Mouse (Mus musculus) midbrain, embryonic 11.5 days (tissue): ENCODE measurements around the gene Pcyt2. TPM values are rescaled to one million over a fixed set of nuclear protein-coding genes. Genes with fewer than 3 reads are reported as not detected.

Experiments used
- ATAC-seq: fragments of 200-750 bp; cut with Nextera tagmentation; 2 replicates; pipeline ENCODE4 v1.8.0; 2017; ENCODE audit warnings: moderate TSS enrichment, moderate library complexity; ENCODE audit not compliant: low FRiP score
- DNase-seq: peaks from one replicate; pipeline ENCODE4 v3.0.0; 2015; ENCODE audit warnings: low spot score; ENCODE audit errors: missing footprints
- H3K27ac ChIP-seq: fragments of 300-500 bp; sonication (generic); 2 replicates; pipeline ENCODE4 v1.5.1; 2014; ENCODE audit warnings: low read depth, low read length
- H3K27me3 ChIP-seq: fragments of 300-500 bp; sonication (generic); 2 replicates; pipeline ENCODE4 v1.6.1; 2014; ENCODE audit warnings: mild to moderate bottlenecking, low read length, moderate library complexity, mixed read lengths; ENCODE audit not compliant: control insufficient read depth, insufficient read depth
- H3K36me3 ChIP-seq: fragments of 300-500 bp; sonication (generic); 2 replicates; pipeline ENCODE4 v1.6.1; 2014; ENCODE audit warnings: mild to moderate bottlenecking, low read length, moderate library complexity, mixed read lengths; ENCODE audit not compliant: control insufficient read depth, insufficient read depth
- H3K4me1 ChIP-seq: fragments of 300-500 bp; sonication (generic); 2 replicates; pipeline ENCODE4 v1.6.1; 2014; ENCODE audit warnings: low read length; ENCODE audit not compliant: control insufficient read depth, insufficient read depth
- H3K4me2 ChIP-seq: fragments of 300-500 bp; sonication (generic); 2 replicates; pipeline ENCODE4 v1.6.1; 2014; ENCODE audit warnings: mild to moderate bottlenecking, moderate library complexity
- H3K4me3 ChIP-seq: fragments of 300-500 bp; sonication (generic); 2 replicates; pipeline ENCODE4 v1.5.1; 2014; ENCODE audit warnings: low read depth, low read length
- H3K9ac ChIP-seq: fragments of 300-500 bp; sonication (generic); 2 replicates; pipeline ENCODE4 v1.6.1; 2014; ENCODE audit warnings: low read length
- H3K9me3 ChIP-seq: fragments of 300-500 bp; sonication (generic); 2 replicates; pipeline ENCODE4 v1.6.1; 2016; ENCODE audit warnings: low read length; ENCODE audit not compliant: control insufficient read depth
- WGBS: fragments of 180-500 bp; shearing (Covaris S2); extraction: QIAGEN DNeasy Blood & Tissue Kit; methylation state at CpG from one replicate; pipeline ENCODE4 v1.1.7; 2014; 5-methylcytosine and 5-hydroxymethylcytosine counted together
- polyA plus RNA-seq: library from polyadenylated mRNA; unstranded; fragments of >200 nt; fragmentation: Nextera tagmentation; extraction: Ambion mirVana; gene quantifications from 2 replicates; pipeline ENCODE4 v1.2.1, GENCODE M21; 2014

Gene Pcyt2
- polyA plus RNA-seq, 1 experiment from 2014 or later, result 101 TPM

DNA sequence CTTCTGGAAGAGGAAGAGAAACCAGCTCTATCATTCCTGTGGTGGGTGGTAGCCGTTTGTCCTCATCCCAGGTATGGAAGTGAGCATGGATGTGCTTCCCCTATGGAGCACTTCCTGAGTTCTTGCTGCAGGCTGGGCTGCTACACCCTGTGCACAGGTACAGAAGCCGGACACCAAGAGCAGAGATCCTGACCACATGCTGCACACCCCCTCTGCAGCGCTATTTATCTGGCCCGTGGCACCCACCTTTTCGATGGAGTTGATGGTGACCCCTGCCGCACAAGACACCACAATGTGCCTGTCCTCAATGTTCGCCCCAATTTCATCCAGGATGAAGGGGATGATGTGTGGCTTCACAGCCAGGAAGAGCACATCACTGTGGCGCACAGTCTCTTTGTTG is 24.1 kb upstream of the Pcyt2 start:
- 90% methylated on average over 8 of the region's 8 CpGs for WGBS
- DNase-seq (no peak), ATAC-seq (no peak)
- H3K9ac ChIP-seq, result no peak overlapping the region
- H3K27me3 ChIP-seq, result no peaks in the 10 kb centered on the region
- H3K36me3 ChIP-seq, result no peaks in the 10 kb centered on the region
- H3K4me2 ChIP-seq, result no peak overlapping the region
- H3K4me1 ChIP-seq, result peaks cover 5% of the 10 kb centered on the region
- H3K9me3 ChIP-seq, result no peaks in the 10 kb centered on the region
- no peak overlapping the region for H3K27ac ChIP-seq
- H3K4me3 ChIP-seq, result no peak overlapping the region

DNA sequence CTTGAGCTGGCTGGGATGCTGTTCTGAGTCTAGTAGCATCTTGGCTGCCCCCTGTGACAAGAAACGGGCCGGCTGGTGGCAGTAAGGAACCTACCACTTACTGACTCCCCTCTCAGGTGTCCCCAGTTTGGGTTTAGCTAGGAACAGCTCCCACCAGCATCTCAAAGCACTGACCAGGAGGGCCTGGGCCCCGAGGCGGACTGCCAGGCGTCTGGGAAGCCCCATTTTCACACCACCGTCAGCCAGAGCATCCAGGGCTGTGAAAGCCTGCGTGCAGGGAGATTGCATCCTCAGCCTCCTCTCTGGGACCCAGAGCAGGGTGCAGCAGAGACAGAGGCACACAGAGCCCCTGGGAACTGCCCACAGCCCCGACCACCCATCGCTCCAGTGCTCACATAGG is 23.5 kb upstream of the Pcyt2 start:
- H3K4me3 ChIP-seq, result no peak overlapping the region
- ATAC-seq (no peak), DNase-seq (no peak)
- peaks cover 5% of the 10 kb centered on the region for H3K4me1 ChIP-seq
- H3K9ac ChIP-seq, result no peak overlapping the region
- H3K36me3 ChIP-seq, result no peaks in the 10 kb centered on the region
- no peaks in the 10 kb centered on the region for H3K9me3 ChIP-seq
- H3K4me2 ChIP-seq, result no peak overlapping the region
- H3K27me3 ChIP-seq, result no peaks in the 10 kb centered on the region
- WGBS, result 71% methylated on average over 9 of the region's 9 CpGs
- no peak overlapping the region for H3K27ac ChIP-seq

DNA sequence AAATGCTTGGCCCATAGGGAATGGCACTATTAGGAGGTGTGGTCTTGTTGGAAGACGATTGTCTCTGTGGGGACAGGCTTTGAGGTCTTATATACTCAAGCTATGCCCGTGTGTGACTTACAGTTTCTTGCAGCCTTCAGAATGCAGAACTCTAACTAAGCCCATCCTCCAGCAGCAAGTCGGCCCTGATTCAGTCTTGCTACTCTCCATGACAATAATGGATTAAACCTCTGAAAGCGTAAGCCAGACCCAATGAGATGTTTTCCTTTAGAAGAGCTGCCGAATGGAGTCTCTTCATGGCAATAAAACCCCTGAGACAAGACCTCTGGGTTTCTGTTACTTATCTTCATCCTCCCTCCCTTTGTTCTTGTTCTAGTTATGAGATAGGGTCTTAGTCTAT is 17.1 kb upstream of the Pcyt2 start:
- Histone ChIP-seq H3K4me1 (peaks cover 23% of the 10 kb centered on the region), H3K9me3 (no peaks in the 10 kb centered on the region), H3K4me3 (no peak overlapping the region), H3K4me2 (no peak overlapping the region), H3K36me3 (no peaks in the 10 kb centered on the region), H3K27ac (no peak overlapping the region), H3K27me3 (no peaks in the 10 kb centered on the region), H3K9ac (no peak overlapping the region)
- WGBS, result 69% methylated on average over 5 of the region's 5 CpGs
- DNase-seq (peak; percentile 80), ATAC-seq (no peak)

DNA sequence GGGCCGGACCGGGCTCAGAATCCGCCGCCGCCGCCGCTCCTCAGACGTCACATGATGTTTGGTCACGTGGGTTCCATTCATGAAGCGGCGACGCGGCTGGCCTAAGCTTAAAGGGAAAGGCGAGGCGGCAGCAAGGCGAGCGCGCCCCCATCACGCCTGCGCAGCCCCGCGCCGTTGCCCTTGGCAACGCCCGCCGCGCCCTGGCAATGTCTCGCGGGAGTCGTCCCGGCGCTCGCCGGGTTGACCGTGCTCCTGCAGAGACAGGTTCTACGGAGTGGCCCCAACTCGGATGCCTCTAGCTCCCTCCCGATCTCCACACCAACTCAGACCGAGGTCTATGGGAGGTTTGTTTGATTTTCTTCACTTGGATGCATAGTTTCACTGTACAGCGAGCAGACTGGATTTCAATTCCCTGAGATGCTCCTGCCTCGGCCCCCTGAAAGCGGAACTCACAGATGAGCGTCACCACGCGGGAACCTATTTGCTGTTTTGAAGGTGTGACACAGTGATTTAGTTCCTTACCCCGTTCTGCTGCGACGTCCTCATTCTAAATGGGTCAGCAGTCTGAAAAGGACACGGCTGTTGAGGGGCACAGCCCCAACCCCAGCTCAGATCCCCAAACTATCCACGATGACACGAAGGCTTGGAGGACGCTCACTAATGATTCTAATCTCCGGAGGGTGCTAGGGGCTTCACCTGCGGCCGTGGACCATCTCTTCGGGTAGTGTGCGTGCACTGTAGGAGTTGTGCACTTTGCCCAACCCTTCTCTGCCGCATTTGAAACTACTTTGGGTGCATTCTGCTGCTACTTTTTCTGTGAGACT is 16.0 kb upstream of the Pcyt2 start, which contains the start of gene Mafg:
Mafg (minus strand) TSS at position 81 of the 824 bp plus-strand sequence.
- H3K4me1 ChIP-seq, result peaks cover 23% of the 10 kb centered on the region

DNA sequence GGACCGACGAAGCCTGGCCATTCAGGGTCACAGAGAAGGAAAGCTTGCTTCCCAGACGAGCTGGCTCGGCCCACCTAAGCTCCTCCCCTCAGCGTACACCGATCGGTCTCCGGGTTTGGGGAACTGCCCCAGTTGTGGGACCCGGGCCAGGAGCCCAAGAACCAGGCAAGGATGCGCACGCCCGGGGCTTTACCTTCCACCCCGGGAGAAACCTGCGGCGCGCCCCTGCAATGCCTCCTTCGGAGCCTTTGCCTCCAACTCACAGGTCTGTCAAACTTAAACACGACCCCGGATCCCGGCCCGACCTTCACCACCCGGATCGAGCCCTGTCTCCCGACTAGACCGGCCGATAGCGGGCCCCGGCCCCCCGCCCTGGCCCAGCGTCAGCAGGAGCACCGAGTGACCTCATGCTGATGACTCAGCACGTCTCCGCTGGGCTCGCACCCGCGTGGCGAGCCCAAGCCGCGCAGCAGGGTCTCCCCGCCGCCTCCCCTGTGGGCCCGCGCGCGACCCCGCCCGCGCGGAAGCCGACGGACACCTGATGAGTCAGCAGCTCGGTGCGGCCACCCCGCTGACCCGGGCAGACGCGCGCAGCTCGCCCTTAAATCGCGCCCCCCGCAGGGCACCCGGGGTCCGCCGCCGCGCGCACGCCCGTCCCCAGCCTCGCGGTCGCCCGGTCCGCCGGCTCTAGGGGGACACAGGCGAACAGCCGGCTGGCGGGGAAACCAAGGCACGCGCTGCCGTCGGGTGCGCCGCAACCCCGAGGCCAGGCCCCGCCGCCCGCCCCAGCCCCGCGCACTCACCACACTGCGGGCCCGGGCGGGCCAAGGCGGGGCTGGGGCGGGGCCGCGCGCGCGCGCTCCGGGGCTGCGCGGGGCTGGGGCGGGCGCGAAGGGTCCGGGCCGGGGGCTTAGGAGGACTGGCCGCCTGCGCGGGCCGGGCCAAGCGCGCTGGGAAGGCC is 15.1 kb upstream of the Pcyt2 start:
- peak overlapping the region; percentile 96 for H3K4me3 ChIP-seq
- peaks cover 4% of the 10 kb centered on the region; the same call in 1 of the 2 replicates for H3K36me3 ChIP-seq
- under 1% methylated on average over 97 of the region's 116 CpGs for WGBS
- H3K27me3 ChIP-seq, result no peaks in the 10 kb centered on the region
- peaks cover 23% of the 10 kb centered on the region for H3K4me1 ChIP-seq
- peak overlapping the region; percentile 94 for H3K4me2 ChIP-seq
- peak overlapping the region; percentile 63 for H3K27ac ChIP-seq
- H3K9ac ChIP-seq, result peak overlapping the region; percentile 89
- ATAC-seq (peak; percentile 89), DNase-seq (peak; percentile 95)
- no peaks in the 10 kb centered on the region for H3K9me3 ChIP-seq

More for the DNA sequence above, 16.0 kb upstream of the Pcyt2 start, which contains the start of gene Mafg:
- Histone ChIP-seq H3K4me3 (peak within 1 kb of the TSS; percentile 96), H3K9ac (peak within 1 kb of the TSS; percentile 89), H3K27ac (peak within 1 kb of the TSS; percentile 63), H3K36me3 (peaks cover 4% of the 10 kb centered on the region; the same call in 1 of the 2 replicates), H3K4me2 (peak within 1 kb of the TSS; percentile 94), H3K9me3 (no peaks in the 10 kb centered on the region), H3K27me3 (no peaks in the 10 kb centered on the region)
- ATAC-seq (peak; percentile 93), DNase-seq (peak; percentile 99)
- WGBS, result 11% methylated on average over 56 of the region's 58 CpGs

DNA sequence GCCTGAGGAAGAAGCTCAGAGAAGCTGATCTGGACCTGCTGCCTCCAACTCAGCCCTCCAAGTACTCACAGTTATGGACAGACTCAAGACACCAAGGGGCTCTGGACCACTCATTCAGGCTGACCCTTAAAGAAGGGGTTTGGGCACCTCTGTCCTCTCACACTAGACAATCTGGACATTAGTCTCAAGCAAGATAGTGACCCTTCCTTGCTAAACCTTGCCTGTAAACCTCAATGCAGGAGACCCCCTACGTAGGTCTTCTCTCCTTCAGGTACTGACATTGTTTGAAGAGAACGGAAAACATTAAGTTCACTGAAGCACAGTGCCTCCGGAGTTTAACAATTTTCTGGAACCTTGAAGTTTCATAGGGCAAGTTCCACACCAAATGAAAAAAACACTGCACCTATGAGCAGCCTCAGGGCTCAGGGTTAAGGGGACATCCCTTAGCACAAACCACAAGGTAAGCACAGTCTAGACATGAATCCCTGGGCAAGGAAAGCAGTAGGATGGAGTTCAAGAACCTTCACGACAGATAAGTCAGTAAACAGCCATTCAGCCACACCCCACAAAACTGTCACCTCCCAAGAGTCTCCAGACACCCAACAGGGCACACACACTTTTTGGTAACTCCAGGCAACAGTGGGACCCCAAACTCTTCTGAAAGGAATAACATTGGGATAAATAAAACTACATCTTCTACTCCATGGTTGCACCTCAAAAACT is 14.2 kb upstream of the Pcyt2 start:
- ATAC-seq, result no peak
- Histone ChIP-seq H3K27ac (no peak overlapping the region), H3K4me2 (peak overlapping the region; percentile 94), H3K4me3 (peak overlapping the region; percentile 96), H3K9me3 (no peaks in the 10 kb centered on the region), H3K4me1 (peaks cover 23% of the 10 kb centered on the region), H3K9ac (peak overlapping the region; percentile 89), H3K36me3 (peaks cover 6% of the 10 kb centered on the region; the same call in 1 of the 2 replicates), H3K27me3 (no peaks in the 10 kb centered on the region)
- no peak for DNase-seq
- WGBS, result 64% methylated on average over 4 of the region's 4 CpGs

DNA sequence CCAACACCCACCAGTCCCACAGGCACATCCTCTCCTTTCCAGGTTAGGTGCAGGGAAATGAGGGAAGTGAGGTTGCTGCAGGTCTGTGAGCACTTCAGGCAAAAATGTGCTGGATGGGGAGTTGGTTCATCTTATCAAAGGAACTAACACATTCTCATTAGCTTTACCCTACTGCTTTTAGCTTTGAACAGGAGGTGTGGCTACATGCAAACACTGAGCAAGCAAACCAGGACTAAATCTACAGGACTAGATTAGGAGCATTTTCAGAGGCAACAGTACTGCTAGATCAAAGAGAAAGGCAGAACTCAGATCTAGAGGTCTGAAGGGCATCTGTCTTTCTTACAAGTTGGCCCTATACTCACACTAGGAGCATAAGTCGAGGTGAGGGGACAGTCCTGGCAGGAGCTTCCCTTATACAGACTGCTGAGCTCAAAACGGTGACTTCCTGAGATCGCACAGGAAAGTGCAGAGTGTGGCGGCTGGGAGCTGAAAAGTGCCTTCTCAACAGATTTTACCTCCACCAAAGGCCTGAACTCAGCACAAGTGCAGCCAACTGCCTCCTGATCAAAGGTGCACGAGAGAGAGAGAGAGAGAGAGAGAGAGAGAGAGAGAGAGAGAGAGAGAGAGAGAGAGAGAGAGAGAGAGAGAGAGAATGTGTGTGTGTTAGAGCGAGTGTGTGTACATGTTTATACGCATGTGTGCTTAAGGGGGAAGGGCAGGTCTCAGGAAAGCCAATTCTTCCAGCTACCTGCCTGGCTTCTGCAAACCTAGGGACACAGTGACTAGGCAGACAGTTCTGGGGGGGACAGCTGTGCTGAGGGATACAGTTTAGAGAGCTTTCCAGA is 13.4 kb upstream of the Pcyt2 start:
- peaks cover 23% of the 10 kb centered on the region for H3K4me1 ChIP-seq

More for the DNA sequence above, 13.4 kb upstream of the Pcyt2 start:
- H3K27ac ChIP-seq, result no peak overlapping the region; the same call in 1 of the 2 replicates
- H3K4me3 ChIP-seq, result no peak overlapping the region
- no peaks in the 10 kb centered on the region for H3K9me3 ChIP-seq
- no peaks in the 10 kb centered on the region for H3K27me3 ChIP-seq
- 44% methylated on average over 7 of the region's 7 CpGs for WGBS
- H3K4me2 ChIP-seq, result peak overlapping the region; percentile 94; the same call in 1 of the 2 replicates
- H3K9ac ChIP-seq, result peak overlapping the region; percentile 20
- ATAC-seq, result no peak
- H3K36me3 ChIP-seq, result peaks cover 7% of the 10 kb centered on the region; the same call in 1 of the 2 replicates
- peak; percentile 76 for DNase-seq
